Mouse (Mus musculus) MEL (cell line): ENCODE results near the gene Snrnp48.

Experiments used
- CTCF ChIP-seq, 3 experiments: IDR thresholded peaks in 2 of 3; conservative IDR thresholded peaks in 1 of 3; 2 replicates each; pipeline ENCODE4 v1.5.1; 2011 to 2012; ENCODE audit warnings: low read length in 3 of 3, low read depth in 2 of 3, mild to moderate bottlenecking in 2 of 3, improper control_type of control experiment in 1 of 3, inconsistent platforms in 1 of 3, mixed read lengths in 1 of 3, moderate library complexity in 1 of 3; ENCODE audit not compliant: control insufficient read depth in 1 of 3, insufficient read depth in 1 of 3, poor library complexity in 1 of 3, severe bottlenecking in 1 of 3
- RCOR1 ChIP-seq: IDR thresholded peaks from 2 replicates; pipeline ENCODE4 v1.6.1; 2012; ENCODE audit warnings: low read depth, mild to moderate bottlenecking, inconsistent platforms, low read length, improper control_type of control experiment

DNA sequence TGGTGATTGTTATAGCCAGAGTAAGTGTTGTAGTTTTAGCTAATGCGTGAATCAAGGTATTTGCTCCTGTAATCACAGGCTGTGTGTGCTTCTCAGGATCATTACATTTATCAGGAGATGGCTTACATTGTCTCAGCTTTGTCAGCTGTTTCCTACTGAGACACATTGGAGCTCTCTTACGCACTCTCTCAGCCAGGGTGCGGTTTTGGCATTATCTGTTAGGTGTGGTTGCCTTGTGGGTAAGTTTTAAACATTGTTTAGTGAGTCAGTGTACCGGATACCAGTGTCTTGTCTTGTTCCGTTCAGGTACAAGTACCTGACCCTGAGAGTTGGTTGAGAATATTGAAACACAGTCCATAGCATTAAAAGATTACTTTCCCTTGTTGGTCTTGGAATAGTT is 6.4 kb downstream of the Snrnp48 start:
- TF ChIP-seq CTCF (IDR thresholded peaks at IDR 0.05 in 2 of 3, conservative IDR thresholded peaks at IDR 0.05 in 1 of 3; ENCODE audit: control insufficient read depth in 1 of 3, insufficient read depth in 1 of 3, low read depth in 2 of 3, low read length in 3 of 3, poor library complexity in 1 of 3, severe bottlenecking in 1 of 3) = no peak
- peak; percentile 86 for TF ChIP-seq RCOR1
